Mouse (Mus musculus) adrenal gland, adult 18-20 months (tissue): ENCODE measurements around the gene Otud7b. TPM values are rescaled to one million over a fixed set of nuclear protein-coding genes. Genes with fewer than 3 reads are reported as not detected.
A peak's percentile ranks its signal among the peaks of the same experiment; 100 is the strongest.

ENCODE experiments used
- DNase-seq, 2 experiments: peaks; one replicate each; pipeline ENCODE4 v3.0.0; 2021 to 2022; ENCODE audit warnings: low spot score in 2 of 2
- long read RNA-seq, 2 experiments: library from polyadenylated mRNA; stranded (forward); transcript quantifications; one replicate each; pipeline ENCODE4 v2.0.0; 2021
- total RNA-seq, 2 experiments: library from RNA; stranded (reverse); gene quantifications; 1 replicate in 1 of 2; 2 replicates in 1 of 2; pipeline ENCODE4 v1.2.3; 2021

Otud7b gene
- total RNA-seq: 10 to 100 TPM; 32.1 to 35.0 TPM
- long read RNA-seq, experiment 1, full-length matches to known transcripts: 4 of 6 reads
- long read RNA-seq, experiment 1, partial matches to known transcripts: 0 of 6 reads
- long read RNA-seq, experiment 1, other reads (novel, unspliced or antisense): 2 of 6 reads
- long read RNA-seq, experiment 2, full-length matches to known transcripts: 19 of 45 reads
- long read RNA-seq, experiment 2, partial matches to known transcripts: 2 of 45 reads
- long read RNA-seq, experiment 2, other reads (novel, unspliced or antisense): 24 of 45 reads

GRCm38 (mm10) chr3:96104261-96105065, at the start of gene Otud7b:
Gene Otud7b (plus strand): TSS chr3:96104527.
- DNase-seq: peak; percentile 76 to 78

- no peak for DNase-seq
Observed at GRCm38 (mm10) chr3:96055294-96055693, 49.0 kb upstream of the Otud7b start.

GRCm38 (mm10) chr3:96056031-96056430, 48.3 kb upstream of the Otud7b start:
- no peak for DNase-seq

GRCm38 (mm10) chr3:96057747-96058204, 46.6 kb upstream of the Otud7b start:
- DNase-seq: peak; percentile 81 to 85

- DNase-seq: peak; percentile 66 to 70
Observed at GRCm38 (mm10) chr3:96058231-96058896, 46.0 kb upstream of the Otud7b start, which contains the start of gene Vps45. Gene Vps45 (minus strand): TSS chr3:96058466.

GRCm38 (mm10) chr3:96060146-96060545, 44.2 kb upstream of the Otud7b start:
- no peak for DNase-seq

- DNase-seq: no peak
Observed at GRCm38 (mm10) chr3:96063299-96063698, 41.0 kb upstream of the Otud7b start.

GRCm38 (mm10) chr3:96064217-96064616, 40.1 kb upstream of the Otud7b start:
- DNase-seq: no peak

GRCm38 (mm10) chr3:96065147-96065546, 39.2 kb upstream of the Otud7b start:
- DNase-seq: no peak

GRCm38 (mm10) chr3:96065754-96066375, 38.5 kb upstream of the Otud7b start:
- peak in 1 of 2 experiments; percentile 18 for DNase-seq

GRCm38 (mm10) chr3:96066741-96067140, 37.6 kb upstream of the Otud7b start:
- no peak for DNase-seq

GRCm38 (mm10) chr3:96069046-96069445, 35.3 kb upstream of the Otud7b start:
- no peak for DNase-seq

- no peak for DNase-seq
Observed at GRCm38 (mm10) chr3:96069542-96069941, 34.8 kb upstream of the Otud7b start.

- DNase-seq: no peak
Observed at GRCm38 (mm10) chr3:96070241-96070640, 34.1 kb upstream of the Otud7b start.

GRCm38 (mm10) chr3:96072921-96073486, 31.3 kb upstream of the Otud7b start:
- no peak for DNase-seq

- no peak for DNase-seq
Observed at GRCm38 (mm10) chr3:96078066-96078465, 26.3 kb upstream of the Otud7b start.

GRCm38 (mm10) chr3:96078711-96079110, 25.6 kb upstream of the Otud7b start:
- DNase-seq: no peak

- DNase-seq: no peak
Observed at GRCm38 (mm10) chr3:96081006-96081405, 23.3 kb upstream of the Otud7b start.

- DNase-seq: no peak
Observed at GRCm38 (mm10) chr3:96081650-96082049, 22.7 kb upstream of the Otud7b start.

GRCm38 (mm10) chr3:96082100-96082499, 22.2 kb upstream of the Otud7b start:
- DNase-seq: no peak
